Mouse (Mus musculus) layer of hippocampus, adult 11-12 months (tissue): ENCODE results near the gene Olfr328.
"Not testable (repeated sequence)": the region's sequence is repeated elsewhere in the genome, so short reads cannot be mapped to it uniquely, and the experiment has no call there.

Experiments used
- DNase-seq: peaks from one replicate; pipeline ENCODE4 v3.0.0; 2022; ENCODE audit warnings: low spot score

The Olfr328 gene

DNA sequence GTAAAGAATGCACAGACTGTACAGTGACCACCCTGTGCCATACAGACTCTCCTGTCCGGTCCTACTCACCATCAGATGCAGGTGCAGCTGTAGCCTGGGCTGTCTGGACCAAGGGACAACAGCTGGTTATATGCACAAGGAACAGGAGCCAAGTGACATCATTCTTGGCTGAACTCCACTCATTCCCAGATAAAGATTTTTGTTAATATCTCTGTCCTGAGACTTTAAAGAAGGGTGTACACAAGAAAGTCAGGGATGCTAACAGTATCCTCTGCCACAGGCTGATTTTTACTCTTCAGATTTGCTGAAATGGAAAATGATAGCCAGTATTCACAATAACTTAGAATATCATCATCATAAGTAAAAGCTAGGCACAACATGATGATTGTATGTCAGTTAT lies at the start of gene Olfr328:
Gene Olfr328, minus strand, starts transcription at position 101 of the 400 bp plus-strand sequence.
- DNase-seq, result no peak

DNA sequence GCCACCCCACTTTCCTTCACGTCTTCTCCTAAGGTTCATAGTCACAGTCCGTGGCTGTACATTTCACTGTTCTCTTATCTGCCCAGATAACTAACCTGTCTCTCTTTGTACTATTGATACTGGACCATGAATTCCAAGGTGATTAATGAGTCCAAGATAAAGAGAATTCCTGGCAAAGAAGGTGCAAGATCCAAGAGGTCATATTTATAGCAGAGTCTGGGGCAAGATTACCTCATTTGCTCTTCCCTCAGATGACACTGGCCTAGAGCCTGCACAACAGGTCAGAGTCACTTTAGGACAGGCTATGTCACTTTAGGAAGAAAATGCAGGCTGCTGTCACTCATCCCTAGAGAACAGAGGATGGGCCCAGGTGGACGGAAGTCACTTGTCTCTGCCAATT lies 49.8 kb upstream of the Olfr328 start:
- DNase-seq, result no peak

DNA sequence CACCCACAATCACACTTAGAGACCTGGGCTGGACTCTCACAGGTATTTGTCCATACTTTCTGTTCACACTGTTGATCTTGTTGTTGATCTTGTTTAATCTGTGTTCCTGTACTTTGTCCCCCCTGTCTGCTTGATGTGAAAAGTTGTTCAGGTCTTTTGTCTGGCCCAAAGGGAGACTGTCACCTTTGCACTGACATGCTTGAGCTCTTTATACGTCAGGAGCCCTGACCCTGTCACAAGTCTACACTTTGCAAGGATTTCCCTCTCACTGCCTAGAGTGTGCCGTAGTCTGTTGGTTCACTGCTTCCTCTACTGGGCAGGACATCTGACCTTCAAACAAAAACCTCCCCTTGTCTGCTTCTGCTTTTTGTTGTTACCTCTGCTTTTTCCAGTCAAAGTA lies 49.3 kb upstream of the Olfr328 start:
- no peak for DNase-seq

DNA sequence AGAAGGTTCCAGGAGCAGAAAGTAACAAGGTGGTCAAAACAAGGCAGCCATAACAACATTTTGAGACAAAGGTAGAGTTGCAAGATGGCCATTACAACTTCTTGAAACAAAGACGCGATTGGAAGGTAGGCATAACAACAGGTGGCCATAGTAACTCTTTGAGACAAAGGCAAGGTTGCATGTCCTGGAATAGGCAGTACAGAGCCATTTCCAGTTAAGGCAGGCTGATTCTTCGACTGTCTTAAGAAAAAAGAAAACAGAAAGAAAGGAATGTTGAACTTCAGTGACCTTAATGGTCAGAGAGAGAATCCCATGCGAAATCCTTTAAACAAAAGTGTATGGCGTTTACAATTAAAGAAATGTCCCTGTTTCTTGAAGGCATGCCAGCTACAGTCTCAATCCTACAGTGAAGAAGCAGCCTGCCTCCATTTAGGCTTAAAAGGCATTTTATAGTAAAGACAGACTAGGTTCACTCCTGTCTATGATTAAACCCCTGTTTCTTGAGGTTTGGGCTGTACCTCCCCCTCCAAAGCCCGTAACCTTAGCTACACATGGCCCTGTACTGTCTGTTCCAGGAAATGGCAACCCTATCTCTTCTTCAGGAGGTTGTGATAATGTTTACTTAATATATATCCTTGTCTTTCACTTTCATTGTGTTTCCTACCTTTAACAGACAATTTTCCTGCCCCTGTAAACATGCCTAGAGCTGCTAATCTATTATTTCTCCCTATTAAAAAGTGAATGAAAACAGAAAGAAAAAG lies 47.5 kb upstream of the Olfr328 start:
- no peak for DNase-seq

DNA sequence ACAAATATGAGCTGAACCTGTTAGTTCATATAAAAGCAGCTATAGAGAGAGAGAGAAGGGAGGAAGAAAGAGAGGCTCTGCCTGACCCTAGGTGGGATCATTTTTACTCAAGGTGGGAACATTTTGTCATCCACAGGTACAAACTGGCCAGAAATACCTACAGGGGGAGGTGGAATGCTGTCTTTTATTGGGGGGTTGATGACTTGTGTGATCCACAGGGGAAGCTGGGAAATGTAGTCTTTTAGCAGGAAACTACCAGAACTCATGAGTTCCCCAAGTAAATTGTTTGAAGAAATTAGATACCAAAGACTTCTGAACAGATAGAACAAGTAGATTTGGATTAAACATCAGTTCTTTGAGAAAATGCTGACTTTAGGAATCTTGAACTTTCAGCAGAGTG lies 46.6 kb upstream of the Olfr328 start:
- no peak for DNase-seq

DNA sequence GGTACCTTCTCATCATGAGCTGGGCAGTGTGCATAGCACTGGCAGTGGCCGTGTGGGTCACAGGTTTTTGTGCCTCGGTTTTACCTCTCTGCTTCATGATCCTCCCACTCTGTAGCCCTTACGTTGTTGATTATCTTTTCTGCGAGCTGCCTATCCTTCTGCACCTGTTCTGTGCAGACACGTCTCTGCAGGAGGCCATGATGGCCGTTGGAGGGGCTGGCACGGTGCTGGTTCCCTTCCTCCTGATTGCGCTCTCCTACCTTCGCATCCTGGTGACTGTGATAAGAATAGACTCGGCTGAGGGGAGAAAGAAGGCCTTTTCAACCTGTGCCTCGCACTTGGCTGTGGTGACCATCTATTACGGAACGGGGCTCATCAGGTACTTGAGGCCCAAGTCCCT lies 42.4 kb upstream of the Olfr328 start:
- no peak for DNase-seq

DNA sequence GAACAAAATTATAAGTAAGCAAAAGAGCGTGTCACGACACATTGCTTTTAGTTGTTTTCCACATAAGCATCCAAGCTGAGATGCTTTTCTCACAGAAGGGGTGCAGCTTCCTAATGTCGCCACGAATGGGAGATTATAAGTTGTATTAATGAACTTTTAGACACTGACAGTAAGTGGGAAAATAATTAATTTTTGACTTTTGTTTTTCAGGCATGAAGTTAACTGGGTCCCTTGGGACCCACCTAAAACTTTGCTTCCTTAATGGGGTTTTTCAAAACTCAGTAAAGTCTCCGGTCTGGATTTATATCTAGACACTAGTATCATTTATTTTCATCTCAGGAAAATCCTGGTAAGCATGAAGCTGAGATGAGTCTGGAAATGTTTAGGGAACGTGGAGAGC lies 39.4 kb upstream of the Olfr328 start, which contains the start of gene Olfr324:
Gene Olfr324, plus strand, starts transcription at position 301 of the 400 bp plus-strand sequence.
- DNase-seq, result no peak

DNA sequence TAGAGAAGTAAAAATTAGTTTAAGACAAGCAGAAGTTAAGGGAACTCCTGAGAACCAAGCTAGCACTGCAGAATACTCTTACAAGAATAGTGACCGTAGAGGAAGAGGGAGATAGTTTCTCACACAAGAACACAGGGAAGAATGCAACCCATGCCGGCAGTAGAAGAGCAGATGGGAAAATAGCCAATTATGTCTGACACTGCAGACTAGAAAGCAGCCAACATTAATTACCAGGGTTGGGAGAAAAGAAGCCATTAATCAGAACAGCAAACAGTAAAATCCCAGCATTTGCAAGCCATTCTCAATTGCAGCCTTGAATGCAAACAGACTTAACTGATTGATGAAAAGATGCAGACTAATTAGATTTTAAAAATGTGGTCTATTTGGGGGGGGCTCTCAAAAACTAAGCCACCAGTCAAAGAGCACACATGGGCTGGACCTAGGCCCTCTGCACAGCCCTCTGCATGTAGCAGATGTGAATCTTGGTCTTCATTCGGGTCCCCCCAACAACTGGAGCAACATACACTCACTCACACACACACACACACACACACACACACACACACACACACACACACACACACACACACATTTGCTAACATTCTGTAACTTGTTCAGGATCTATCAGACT lies 33.3 kb upstream of the Olfr328 start:
- no peak for DNase-seq

DNA sequence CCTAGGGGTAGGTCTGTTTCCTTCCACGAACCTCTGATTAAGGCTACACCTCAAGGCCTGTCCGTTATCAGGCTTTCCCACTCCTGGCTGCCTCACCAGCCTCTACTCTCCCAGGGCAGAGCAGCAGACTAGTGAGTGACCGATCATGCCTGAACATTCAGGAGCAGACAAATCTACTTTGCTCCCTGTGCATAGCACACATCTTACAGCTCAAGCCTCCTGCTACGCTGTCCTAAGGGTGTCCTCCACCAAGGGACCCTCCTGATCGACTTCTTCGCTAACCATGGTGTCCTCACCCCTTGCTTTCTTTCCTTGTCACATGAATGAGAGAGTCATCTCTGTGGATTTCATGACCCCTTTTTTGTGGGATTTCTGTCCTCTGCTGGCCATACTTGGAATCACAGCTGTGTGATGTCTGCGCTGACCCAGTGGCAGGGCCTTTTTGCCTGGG lies 32.5 kb upstream of the Olfr328 start:
- DNase-seq, result peak; percentile 16

DNA sequence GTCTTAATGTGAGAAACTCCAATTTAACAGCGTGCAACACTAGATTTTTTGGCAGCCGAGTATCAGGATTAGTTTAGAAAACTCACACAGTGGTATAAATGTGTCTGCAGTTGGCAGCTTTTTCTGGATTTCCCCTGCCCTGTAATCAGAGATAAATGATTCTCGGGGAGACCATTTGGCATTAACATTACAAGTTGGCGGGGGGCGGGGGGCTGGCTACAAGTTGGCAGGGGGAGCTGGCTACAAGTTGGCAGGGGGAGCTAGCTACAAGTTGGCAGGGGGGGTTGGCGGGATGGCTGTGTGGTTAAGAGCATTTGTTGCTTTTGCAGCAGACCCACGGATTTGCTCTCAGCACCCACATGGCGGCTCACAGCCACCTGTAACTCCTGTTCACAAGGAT lies 23.2 kb upstream of the Olfr328 start:
- peak; percentile 24 for DNase-seq

DNA sequence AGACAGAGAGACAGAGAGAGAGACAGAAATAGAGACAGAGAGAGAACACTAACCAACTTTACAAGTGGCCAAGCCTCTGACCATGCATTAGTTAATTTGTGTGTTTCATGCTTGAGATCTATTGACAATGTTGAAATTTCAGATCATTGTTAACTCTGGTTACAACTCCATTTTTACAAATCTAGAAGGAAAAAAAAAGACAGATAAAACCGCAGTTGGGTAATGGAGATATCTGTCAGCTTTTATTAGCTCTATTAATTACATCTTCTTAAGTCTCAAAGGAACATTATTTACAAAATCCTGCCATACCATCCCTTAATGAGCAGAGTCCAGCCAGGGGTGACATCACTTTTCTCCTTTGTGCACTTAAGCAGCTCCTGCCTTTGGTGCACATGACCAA lies 22.0 kb upstream of the Olfr328 start, which contains the start of gene Olfr325:
Gene Olfr325, plus strand, starts transcription at position 301 of the 400 bp plus-strand sequence.
- no peak for DNase-seq

DNA sequence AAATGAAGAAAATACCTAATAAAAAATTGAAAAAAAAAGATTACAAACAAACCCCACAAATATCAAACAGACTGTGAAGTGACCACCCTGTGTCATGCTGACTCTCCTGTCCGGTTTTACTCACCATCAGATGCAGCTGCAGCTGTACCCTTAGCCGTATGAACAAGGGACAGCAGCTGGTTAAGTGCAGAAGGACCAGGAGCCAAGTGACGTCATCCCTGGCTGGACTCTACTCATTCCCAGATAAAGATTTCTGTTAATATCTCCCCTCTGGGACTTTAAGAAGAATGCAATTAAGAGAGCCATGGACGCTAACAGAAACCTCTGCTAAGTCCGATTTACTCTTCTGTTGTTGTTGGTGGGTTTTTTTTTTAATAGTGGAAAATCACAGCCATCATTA lies 15.0 kb upstream of the Olfr328 start, which contains the start of gene Olfr224:
Gene Olfr224, minus strand, starts transcription at position 149 of the 400 bp plus-strand sequence.
- DNase-seq, result no peak

DNA sequence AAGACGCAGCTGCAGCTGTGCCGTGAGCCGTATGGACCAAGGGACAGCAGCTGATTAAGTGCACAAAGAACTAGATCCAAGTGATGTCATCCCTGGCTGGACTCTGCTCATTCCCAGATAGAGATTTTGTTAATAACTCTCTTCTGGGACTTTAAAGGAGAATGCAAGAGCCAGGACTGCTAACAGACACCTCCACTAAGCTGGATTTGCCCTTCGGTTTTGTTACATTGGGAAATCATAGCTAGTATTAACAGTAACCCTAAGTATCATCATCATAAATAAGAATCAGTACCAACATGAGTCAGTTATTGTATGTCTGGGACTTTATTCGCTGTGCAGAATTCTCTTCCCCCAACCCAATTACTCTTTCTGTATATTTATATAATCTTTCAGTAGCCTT lies 9.1 kb downstream of the Olfr328 start, which contains the start of gene Olfr329-ps:
Gene Olfr329-ps, minus strand, starts transcription at position 101 of the 400 bp plus-strand sequence.
- no peak for DNase-seq

DNA sequence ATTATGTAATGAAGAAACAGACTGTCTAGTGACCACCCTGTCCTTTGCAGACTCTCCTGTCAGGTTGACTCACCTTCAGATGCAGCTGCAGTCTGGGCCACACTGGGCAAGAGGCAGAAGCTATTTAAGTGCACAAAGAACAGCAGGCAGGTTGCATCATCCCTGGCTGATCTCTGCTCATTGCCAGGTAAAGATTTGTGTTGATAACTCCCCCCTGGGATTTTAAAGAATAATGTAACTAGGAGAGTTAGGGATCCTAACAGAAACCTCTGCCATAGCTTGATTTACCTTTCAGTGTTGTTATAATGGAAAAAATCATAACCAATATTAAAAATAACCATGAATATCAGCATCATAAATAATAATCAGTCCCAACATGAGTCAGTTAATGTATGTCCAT lies 20.7 kb downstream of the Olfr328 start, which contains the start of gene Olfr330:
Gene Olfr330, minus strand, starts transcription at position 101 of the 400 bp plus-strand sequence.
- DNase-seq, result not testable (repeated sequence)

DNA sequence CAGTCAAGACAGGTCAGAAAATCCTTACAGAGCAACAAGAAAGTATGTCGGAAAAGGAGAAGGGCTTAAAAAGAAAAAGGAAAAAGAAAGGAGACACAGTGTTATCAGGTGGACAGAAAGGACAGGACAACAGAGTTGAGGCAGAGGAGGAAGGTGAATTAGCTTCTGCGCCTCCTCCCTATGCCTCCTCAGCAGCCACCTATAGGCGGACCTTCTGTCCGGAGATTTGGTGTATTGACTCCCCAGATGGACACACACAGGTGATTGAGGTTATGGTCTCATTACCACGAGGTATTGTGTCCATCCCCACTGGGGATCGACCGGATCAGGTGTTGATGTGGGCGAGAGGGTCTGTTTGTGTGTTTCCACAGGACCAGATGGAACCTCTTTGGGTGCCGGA lies 35.7 kb downstream of the Olfr328 start:
- DNase-seq, result peak; percentile 18

DNA sequence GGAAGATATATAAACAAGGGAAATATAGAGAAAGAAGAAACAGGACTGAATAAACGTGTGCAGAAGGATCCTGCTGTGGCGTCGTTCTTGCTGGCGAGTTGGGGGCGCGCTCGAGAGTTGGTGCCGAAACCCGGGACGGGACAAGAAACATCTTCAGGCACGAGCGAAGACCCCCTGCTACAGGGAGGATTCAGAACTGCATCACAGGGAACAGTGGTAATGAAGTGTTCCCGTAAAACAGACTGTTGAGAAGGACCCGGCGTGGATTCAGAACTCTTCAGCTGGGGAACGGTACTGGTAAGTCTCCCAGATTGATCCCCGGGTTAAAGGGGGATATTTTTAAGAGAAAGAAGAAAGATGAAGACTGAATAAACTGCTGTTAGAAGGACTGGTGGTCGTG lies 36.5 kb downstream of the Olfr328 start:
- DNase-seq, result peak; percentile 72

DNA sequence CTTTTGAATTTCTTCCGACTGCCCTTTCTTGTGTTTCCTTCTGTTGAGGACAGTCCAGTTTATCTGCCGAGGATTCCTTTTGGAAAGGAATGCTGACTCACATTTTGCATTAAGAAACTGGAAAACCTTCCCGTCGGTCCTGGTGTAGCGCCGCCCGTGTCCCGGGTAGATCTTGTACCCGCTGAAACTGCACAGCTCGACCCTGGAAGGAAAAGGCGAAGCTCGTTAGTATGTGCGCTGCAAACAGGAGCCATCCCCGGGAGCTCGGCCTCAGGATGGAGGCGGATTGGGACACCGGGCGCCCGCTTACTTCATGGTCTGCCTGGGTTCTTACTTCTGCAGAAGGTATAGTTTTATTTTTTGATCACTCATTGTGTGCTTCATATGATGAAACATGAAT lies 46.4 kb downstream of the Olfr328 start:
- not testable (repeated sequence) for DNase-seq

DNA sequence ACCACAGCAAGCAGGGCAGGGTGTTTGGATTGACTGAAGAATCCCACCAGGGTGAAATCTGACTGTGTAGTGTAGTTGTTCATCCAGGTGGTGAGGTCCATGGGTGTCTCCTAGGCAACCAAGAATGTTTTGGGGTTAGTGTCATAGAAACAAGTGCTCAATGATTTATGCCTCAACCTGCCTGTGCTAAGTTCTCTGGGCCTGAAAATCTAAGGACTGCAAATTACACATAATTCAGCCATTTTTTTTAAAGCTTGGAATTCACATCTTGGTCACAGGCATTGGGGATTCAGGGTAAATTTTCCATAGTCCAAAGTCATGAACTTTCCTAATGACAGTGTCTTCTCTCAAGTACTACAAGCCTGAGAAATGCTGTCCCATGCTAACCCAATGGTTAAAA lies 53.0 kb downstream of the Olfr328 start, which contains the start of gene Olfr331:
Gene Olfr331, minus strand, starts transcription at position 101 of the 400 bp plus-strand sequence.
- not testable (repeated sequence) for DNase-seq
